Mouse (Mus musculus) lung, postnatal 4 days (tissue): ENCODE data around the gene Olfr1324.
"Not testable (repeated sequence)": the region's sequence is repeated elsewhere in the genome, so short reads cannot be mapped to it uniquely, and the experiment has no call there.

ENCODE experiments used
- DNase-seq, 2 experiments: peaks; one replicate each; pipeline ENCODE4 v3.0.0; 2021

Gene Olfr1324

GRCm38 (mm10) chrX:50428398-50428797 lies at the start of gene Olfr1324:
TSS of gene Olfr1324 (minus strand) at chrX:50428498.
- DNase-seq: no peak

- DNase-seq: not testable (repeated sequence)
Observed at GRCm38 (mm10) chrX:50470341-50470740, 42.0 kb upstream of the Olfr1324 start.

- no peak for DNase-seq
Observed at GRCm38 (mm10) chrX:50456136-50456535, 27.8 kb upstream of the Olfr1324 start.

- DNase-seq: no peak
Observed at GRCm38 (mm10) chrX:50443352-50443751, 15.1 kb upstream of the Olfr1324 start.

- DNase-seq: no peak
Observed at GRCm38 (mm10) chrX:50442696-50443095, 14.4 kb upstream of the Olfr1324 start.

GRCm38 (mm10) chrX:50432499-50432898 lies 4.2 kb upstream of the Olfr1324 start:
- DNase-seq: no peak

- DNase-seq: no peak
Observed at GRCm38 (mm10) chrX:50427712-50428328, 478 bp downstream of the Olfr1324 start.

GRCm38 (mm10) chrX:50425899-50426436 lies 2.3 kb downstream of the Olfr1324 start:
- DNase-seq: no peak

- DNase-seq: not testable (repeated sequence)
Observed at GRCm38 (mm10) chrX:50410361-50410760, 17.9 kb downstream of the Olfr1324 start.

GRCm38 (mm10) chrX:50390616-50391015 lies 37.7 kb downstream of the Olfr1324 start:
- not testable (repeated sequence) for DNase-seq

- no peak for DNase-seq
Observed at GRCm38 (mm10) chrX:50374978-50375377, 53.3 kb downstream of the Olfr1324 start.
